Mouse (Mus musculus): ENCODE data around the gene Gpc6. TPM values are rescaled to one million over a fixed set of nuclear protein-coding genes. Genes with fewer than 3 reads are reported as not detected.

Gpc6 gene
- total and polyA plus RNA-seq, 3 experiments, result not detected

- TF ChIP-seq POLR2AphosphoS5 (IDR thresholded peaks at IDR 0.05; ENCODE audit: borderline replicate concordance, low read depth, low read length), result no peak
- TF ChIP-seq ELF1 (IDR thresholded peaks at IDR 0.05; ENCODE audit: low read depth, low read length), result no peak
- TF ChIP-seq ZNF384 (IDR thresholded peaks at IDR 0.05; ENCODE audit: low read depth, low read length), result no peak
- no peak for TF ChIP-seq SMC3 (IDR thresholded peaks at IDR 0.05; ENCODE audit: low read depth, low read length)
- TF ChIP-seq RCOR1 (IDR thresholded peaks at IDR 0.05; ENCODE audit: low read depth, low read length), result no peak
- no peak for TF ChIP-seq TCF12 (IDR thresholded peaks at IDR 0.05; ENCODE audit: low read depth, low read length)
- no peak for TF ChIP-seq ETS1 (IDR thresholded peaks at IDR 0.05; ENCODE audit: low read depth, low read length)
- no peak for TF ChIP-seq USF1 (IDR thresholded peaks at IDR 0.05; ENCODE audit: low read depth, low read length)
- no peak for TF ChIP-seq NRF1 (IDR thresholded peaks at IDR 0.05; ENCODE audit: insufficient read depth, low read depth, low read length, poor library complexity, severe bottlenecking)
- TF ChIP-seq HCFC1 (IDR thresholded peaks at IDR 0.05; ENCODE audit: low read depth, low read length), result no peak
- TF ChIP-seq RAD21 (IDR thresholded peaks at IDR 0.05; ENCODE audit: low read depth, low read length), result no peak
- Histone ChIP-seq H3K9ac (ENCODE audit: control insufficient read depth, low read depth, low read length, poor library complexity, severe bottlenecking) (no peak overlapping the region), H3K27ac (ENCODE audit: control insufficient read depth, low read depth, low read length) (no peak overlapping the region), H3K79me2 (ENCODE audit: control insufficient read depth, insufficient read depth, low read length, poor library complexity) (no peaks in the 10 kb centered on the region), H3K4me3 (ENCODE audit: control insufficient read depth in 1 of 2, insufficient read depth in 1 of 2, low read depth in 2 of 2, low read length in 2 of 2) (no peak overlapping the region), H3K27me3 (ENCODE audit: control insufficient read depth in 1 of 2, insufficient read depth in 2 of 2, low read length in 2 of 2) (no peaks in the 10 kb centered on the region), H3K9me3 (replicated peaks; ENCODE audit: insufficient read depth, low read length) (no peaks in the 10 kb centered on the region), H3K36me3 (ENCODE audit: control insufficient read depth in 1 of 2, insufficient read depth in 2 of 2, low read length in 2 of 2) (no peaks in the 10 kb centered on the region), H3K4me1 (ENCODE audit: control insufficient read depth in 1 of 2, insufficient read depth in 2 of 2, low read length in 2 of 2) (no peaks in the 10 kb centered on the region)
- DNase-seq (ENCODE audit: low read depth, low spot score), result no peak
Measured at GRCm38 (mm10) chr14:117767861-117768260, 842.7 kb downstream of the Gpc6 start.

- H3K9ac ChIP-seq (ENCODE audit: control insufficient read depth, low read depth, low read length, poor library complexity, severe bottlenecking), result no peak overlapping the region
- H3K9me3 ChIP-seq (replicated peaks; ENCODE audit: insufficient read depth, low read length), result no peaks in the 10 kb centered on the region
- TF ChIP-seq CTCF (IDR thresholded peaks at IDR 0.05 in 2 of 3, conservative IDR thresholded peaks at IDR 0.05 in 1 of 3; ENCODE audit: control insufficient read depth in 1 of 3, insufficient read depth in 1 of 3, low read depth in 2 of 3, low read length in 3 of 3, poor library complexity in 1 of 3, severe bottlenecking in 1 of 3) (no peak), EP300 (IDR thresholded peaks at IDR 0.05; ENCODE audit: low read depth in 1 of 2, low read length in 2 of 2) (no peak), ZNF384 (IDR thresholded peaks at IDR 0.05; ENCODE audit: low read depth, low read length) (no peak), CHD1 (IDR thresholded peaks at IDR 0.05; ENCODE audit: low read depth, low read length) (no peak), ETS1 (IDR thresholded peaks at IDR 0.05; ENCODE audit: low read depth, low read length) (no peak), ZKSCAN1 (IDR thresholded peaks at IDR 0.05; ENCODE audit: low read depth, low read length) (no peak), MYC (IDR thresholded peaks at IDR 0.05; ENCODE audit: low read depth, low read length) (no peak), UBTF (IDR thresholded peaks at IDR 0.05; ENCODE audit: borderline replicate concordance, insufficient read depth, low read depth, low read length) (no peak), SIN3A (IDR thresholded peaks at IDR 0.05; ENCODE audit: low read length) (no peak), GATA1 (IDR thresholded peaks at IDR 0.05; ENCODE audit: low read depth, low read length) (no peak), TCF12 (IDR thresholded peaks at IDR 0.05; ENCODE audit: low read depth, low read length) (no peak), MAX (IDR thresholded peaks at IDR 0.05; ENCODE audit: low read length) (no peak), MYB (IDR thresholded peaks at IDR 0.05; ENCODE audit: low read depth, low read length) (no peak), RAD21 (IDR thresholded peaks at IDR 0.05; ENCODE audit: low read depth, low read length) (no peak), POLR2A (IDR thresholded peaks at IDR 0.05; ENCODE audit: control insufficient read depth in 1 of 2, insufficient read depth in 1 of 2, low read depth in 1 of 2, low read length in 2 of 2, poor library complexity in 1 of 2) (no peak), RCOR1 (IDR thresholded peaks at IDR 0.05; ENCODE audit: low read depth, low read length) (no peak), NELFE (IDR thresholded peaks at IDR 0.05; ENCODE audit: low read depth, low read length) (no peak), MAZ (IDR thresholded peaks at IDR 0.05; ENCODE audit: low read depth, low read length) (no peak)
- H3K27ac ChIP-seq (ENCODE audit: control insufficient read depth, low read depth, low read length), result no peak overlapping the region
- no peaks in the 10 kb centered on the region for H3K36me3 ChIP-seq (ENCODE audit: control insufficient read depth in 1 of 2, insufficient read depth in 2 of 2, low read length in 2 of 2)
- H3K4me3 ChIP-seq (ENCODE audit: control insufficient read depth in 1 of 2, insufficient read depth in 1 of 2, low read depth in 2 of 2, low read length in 2 of 2), result no peak overlapping the region
- H3K4me1 ChIP-seq (ENCODE audit: control insufficient read depth in 1 of 2, insufficient read depth in 2 of 2, low read length in 2 of 2), result no peaks in the 10 kb centered on the region
- no peaks in the 10 kb centered on the region for H3K27me3 ChIP-seq (ENCODE audit: control insufficient read depth in 1 of 2, insufficient read depth in 2 of 2, low read length in 2 of 2)
- DNase-seq (ENCODE audit: low read depth, low spot score), result no peak
- no peaks in the 10 kb centered on the region for H3K79me2 ChIP-seq (ENCODE audit: control insufficient read depth, insufficient read depth, low read length, poor library complexity)
Measured at GRCm38 (mm10) chr14:117768697-117769096, 843.6 kb downstream of the Gpc6 start.
